Mouse (Mus musculus): ENCODE results near the gene Cby3. TPM values are rescaled to one million over a fixed set of nuclear protein-coding genes. Genes with fewer than 3 reads are reported as not detected.

Gene Cby3
- polyA plus RNA-seq, 1 experiment from 2014 or later: 1.3 TPM

MicroRNA genes within 50 kb of the gene (microRNA counts, 519-probe panel; counts per million panel counts)
- 2,652 counts per million, percentile 79 among the panel's probes with 10 or more counts for microRNA mmu-miR-804

Small RNAs within 50 kb of the gene (microRNA-seq; reads per million reads assigned to microRNA genes)
- gene Mir804: not detected

Other genes with a start within 250 kb of the Cby3 start
- 38.3 and 38.4 TPM in 2 replicates for gene Tbc1d9b, start 223.1 kb upstream of the Cby3 start, polyA plus RNA-seq (2015; fragmentation: Nextera tagmentation; extraction: Ambion mirVana)
- 32.7 and 39.2 TPM in 2 replicates for gene Mrnip, start 180.0 kb upstream of the Cby3 start, polyA plus RNA-seq (2015; fragmentation: Nextera tagmentation; extraction: Ambion mirVana)
- gene Sqstm1, start 143.6 kb upstream of the Cby3 start, polyA plus RNA-seq (2015; fragmentation: Nextera tagmentation; extraction: Ambion mirVana): 374 and 394 TPM in 2 replicates
- gene Mgat4b, start 143.6 kb upstream of the Cby3 start, polyA plus RNA-seq (2015; fragmentation: Nextera tagmentation; extraction: Ambion mirVana): 33.3 and 38.3 TPM in 2 replicates
- 1.8 and 3.3 TPM in 2 replicates for gene Ltc4s, start 115.8 kb upstream of the Cby3 start, polyA plus RNA-seq (2015; fragmentation: Nextera tagmentation; extraction: Ambion mirVana)
- gene Maml1, start 62.2 kb upstream of the Cby3 start, polyA plus RNA-seq (2015; fragmentation: Nextera tagmentation; extraction: Ambion mirVana): 2.0 and 2.5 TPM in 2 replicates
- 294 and 304 TPM in 2 replicates for gene Canx, start 28.8 kb upstream of the Cby3 start, polyA plus RNA-seq (2015; fragmentation: Nextera tagmentation; extraction: Ambion mirVana)
- 456 and 531 TPM in 2 replicates for gene Hnrnph1, start 22.5 kb downstream of the Cby3 start, polyA plus RNA-seq (2015; fragmentation: Nextera tagmentation; extraction: Ambion mirVana)
- gene Rufy1, start 76.7 kb downstream of the Cby3 start, polyA plus RNA-seq (2015; fragmentation: Nextera tagmentation; extraction: Ambion mirVana): 30.6 and 31.5 TPM in 2 replicates
- 3.8 and 4.0 TPM in 2 replicates for gene Adamts2, start 247.6 kb downstream of the Cby3 start, polyA plus RNA-seq (2015; fragmentation: Nextera tagmentation; extraction: Ambion mirVana)

Measured in midbrain, embryonic 16.5 days (tissue).